Mouse (Mus musculus) CH12.LX (cell line): ENCODE measurements around the gene Ube2b. TPM values are rescaled to one million over a fixed set of nuclear protein-coding genes. Genes with fewer than 3 reads are reported as not detected.

Experiments used
- DNase-seq: peaks from one replicate; pipeline ENCODE4 v3.0.0-alpha.2; 2013; ENCODE audit errors: extremely low read depth
- H3K27ac ChIP-seq: 2 replicates; pipeline ENCODE4 v1.5.1; 2012; ENCODE audit warnings: low read depth, mild to moderate bottlenecking, control low read depth, moderate library complexity; ENCODE audit not compliant: insufficient read depth
- H3K27me3 ChIP-seq: replicated peaks from 2 replicates; pipeline ENCODE3; 2012; ENCODE audit warnings: inconsistent platforms
- H3K36me3 ChIP-seq, 2 experiments: replicated peaks in 1 of 2; 2 replicates each; pipeline versions ENCODE3 to v1.6.1; 2012; ENCODE audit warnings: inconsistent platforms in 1 of 2, low read length in 1 of 2, mild to moderate bottlenecking in 1 of 2, mixed read lengths in 1 of 2, moderate library complexity in 1 of 2; ENCODE audit not compliant: control insufficient read depth in 1 of 2, insufficient read depth in 1 of 2
- H3K4me1 ChIP-seq, 2 experiments: 2 replicates each; pipeline ENCODE4 v1.6.1; 2012; ENCODE audit warnings: inconsistent platforms in 1 of 2, moderate library complexity in 1 of 2; ENCODE audit not compliant: insufficient read depth in 2 of 2, control insufficient read depth in 1 of 2
- H3K4me2 ChIP-seq: 2 replicates; pipeline ENCODE4 v1.6.1; 2012; ENCODE audit warnings: low read depth, mild to moderate bottlenecking, control low read depth; ENCODE audit not compliant: poor library complexity, insufficient read depth, severe bottlenecking
- H3K4me3 ChIP-seq, 3 experiments: fragments of 150-350 bp in 1 of 3; sonication (generic) in 1 of 3; replicated peaks in 1 of 3; 2 replicates each; pipeline versions ENCODE3 to v1.5.1; 2011 to 2012; ENCODE audit warnings: low read depth in 2 of 3, low read length in 2 of 3, mild to moderate bottlenecking in 2 of 3, moderate library complexity in 2 of 3, control low read depth in 1 of 3, improper control_type of control experiment in 1 of 3, inconsistent platforms in 1 of 3, mixed read lengths in 1 of 3; ENCODE audit not compliant: poor library complexity in 1 of 3
- H3K79me2 ChIP-seq: replicated peaks from 2 replicates; pipeline ENCODE4 v1.6.1; 2012; ENCODE audit warnings: mild to moderate bottlenecking, moderate library complexity; ENCODE audit not compliant: control insufficient read depth, poor library complexity, insufficient read depth, severe bottlenecking; ENCODE audit errors: extremely low read depth
- H3K9ac ChIP-seq: 2 replicates; pipeline ENCODE4 v1.6.1; 2012; ENCODE audit warnings: low read depth, mild to moderate bottlenecking, control low read depth, moderate library complexity; ENCODE audit not compliant: insufficient read depth
- H3K9me3 ChIP-seq: replicated peaks from 2 replicates; pipeline ENCODE3; 2012; ENCODE audit warnings: low read length, inconsistent platforms, mixed read lengths
- BHLHE40 ChIP-seq: IDR thresholded peaks from 2 replicates; pipeline ENCODE4 v1.6.1; 2011; ENCODE audit warnings: mild to moderate bottlenecking, low read depth, low read length, improper control_type of control experiment
- CHD2 ChIP-seq: IDR thresholded peaks from 2 replicates; pipeline ENCODE4 v1.6.1; 2011; ENCODE audit warnings: low read length, improper control_type of control experiment
- CTCF ChIP-seq, 2 experiments: IDR thresholded peaks in 1 of 2; conservative IDR thresholded peaks in 1 of 2; 2 replicates each; pipeline ENCODE4 v1.5.1; 2011 to 2012; ENCODE audit warnings: low read depth in 2 of 2, low read length in 2 of 2, improper control_type of control experiment in 1 of 2, inconsistent platforms in 1 of 2, mild to moderate bottlenecking in 1 of 2, moderate library complexity in 1 of 2
- ELF1 ChIP-seq: IDR thresholded peaks from 2 replicates; pipeline ENCODE4 v1.6.1; 2014; ENCODE audit warnings: low read depth, mild to moderate bottlenecking, inconsistent platforms, low read length, improper control_type of control experiment
- ETS1 ChIP-seq: conservative IDR thresholded peaks from 2 replicates; pipeline ENCODE4 v1.6.1; 2012; ENCODE audit warnings: low read depth, mild to moderate bottlenecking, inconsistent platforms, low read length, improper control_type of control experiment, moderate library complexity
- HCFC1 ChIP-seq: IDR thresholded peaks from 2 replicates; pipeline ENCODE4 v1.6.1; 2012; ENCODE audit warnings: low read depth, mild to moderate bottlenecking, inconsistent platforms, low read length, improper control_type of control experiment
- JUN ChIP-seq: IDR thresholded peaks from 2 replicates; pipeline ENCODE4 v1.6.1; 2011; ENCODE audit warnings: low read depth, mild to moderate bottlenecking, low read length, improper control_type of control experiment, moderate library complexity; ENCODE audit not compliant: insufficient read depth
- JUND ChIP-seq: conservative IDR thresholded peaks from 2 replicates; pipeline ENCODE4 v1.6.1; 2011; ENCODE audit warnings: low read depth, low read length, improper control_type of control experiment
- KAT2A ChIP-seq: IDR thresholded peaks from 2 replicates; pipeline ENCODE4 v1.6.1; 2012; ENCODE audit warnings: low read length, improper control_type of control experiment, inconsistent platforms; ENCODE audit not compliant: insufficient replicate concordance
- MAFK ChIP-seq: IDR thresholded peaks from 2 replicates; pipeline ENCODE4 v1.6.1; 2011; ENCODE audit warnings: low read length, improper control_type of control experiment; ENCODE audit not compliant: insufficient replicate concordance
- MAZ ChIP-seq: IDR thresholded peaks from 2 replicates; pipeline ENCODE4 v1.6.1; 2012; ENCODE audit warnings: low read depth, mild to moderate bottlenecking, inconsistent platforms, low read length, improper control_type of control experiment, moderate library complexity
- MEF2A ChIP-seq: IDR thresholded peaks from 2 replicates; pipeline ENCODE4 v1.6.1; 2014; ENCODE audit warnings: low read depth, mild to moderate bottlenecking, inconsistent platforms, low read length, improper control_type of control experiment, borderline replicate concordance
- NELFE ChIP-seq: IDR thresholded peaks from 2 replicates; pipeline ENCODE4 v1.6.1; 2011; ENCODE audit warnings: low read depth, low read length, improper control_type of control experiment
- PAX5 ChIP-seq: IDR thresholded peaks from 2 replicates; pipeline ENCODE4 v1.6.1; 2012; ENCODE audit warnings: low read length, inconsistent platforms, mixed read lengths
- POLR2AphosphoS2 ChIP-seq: IDR thresholded peaks from 2 replicates; pipeline ENCODE4 v1.6.1; 2011; ENCODE audit warnings: low read depth, low read length, improper control_type of control experiment
- RAD21 ChIP-seq: IDR thresholded peaks from 2 replicates; pipeline ENCODE4 v1.6.1; 2011; ENCODE audit warnings: low read depth, mild to moderate bottlenecking, low read length, improper control_type of control experiment, moderate library complexity
- SMC3 ChIP-seq: IDR thresholded peaks from 2 replicates; pipeline ENCODE4 v1.6.1; 2011; ENCODE audit warnings: low read depth, low read length, improper control_type of control experiment
- TBP ChIP-seq: conservative IDR thresholded peaks from 2 replicates; pipeline ENCODE4 v1.6.1; 2011; ENCODE audit warnings: low read depth, low read length, improper control_type of control experiment
- UBTF ChIP-seq: IDR thresholded peaks from 2 replicates; pipeline ENCODE4 v1.6.1; 2012; ENCODE audit warnings: low read depth, mild to moderate bottlenecking, inconsistent platforms, low read length, improper control_type of control experiment, moderate library complexity
- USF1 ChIP-seq: IDR thresholded peaks from 2 replicates; pipeline ENCODE4 v1.6.1; 2014; ENCODE audit warnings: low read depth, mild to moderate bottlenecking, inconsistent platforms, low read length, improper control_type of control experiment
- ZC3H11A ChIP-seq: IDR thresholded peaks from 2 replicates; pipeline ENCODE4 v1.6.1; 2012; ENCODE audit warnings: low read depth, mild to moderate bottlenecking, inconsistent platforms, low read length, improper control_type of control experiment
- ZKSCAN1 ChIP-seq: IDR thresholded peaks from 2 replicates; pipeline ENCODE4 v1.6.1; 2012; ENCODE audit warnings: low read depth, inconsistent platforms, low read length, improper control_type of control experiment, borderline replicate concordance
- dilution Hi-C: fragments of 300-500 bp; cut with MboI; formaldehyde crosslinking; loops from 2 replicates; pipeline ENCODE4 v1.14.3; 2020; ENCODE audit warnings: low sequenced_read_pairs; ENCODE audit not compliant: extremely low pct_unique_long_range_greater_than_20kb, extremely low pct_ligation_motif_present
- in situ Hi-C: fragments of 300-500 bp; cut with MboI; formaldehyde crosslinking; loops from 3 replicates; pipeline ENCODE4 v1.14.3; 2019; ENCODE audit warnings: low sequenced_read_pairs, low pct_ligation_motif_present, low pct_unique_long_range_greater_than_20kb, mixed read lengths
- polyA plus RNA-seq: library from polyadenylated mRNA; unstranded; fragments of >175 nt; gene quantifications from 2 replicates; pipeline ENCODE4 v1.2.1, GENCODE M21; 2012; ENCODE audit warnings: low read depth; ENCODE audit not compliant: insufficient read length
- total RNA-seq, 2 experiments: library from RNA; depleted of rRNA; stranded (reverse); fragments of 300-350 nt in 1 of 2; fragments of >200 nt in 1 of 2; gene quantifications; 2 replicates each; pipeline ENCODE4 v1.2.3; 2012 to 2014

Gene Ube2b
- total and polyA plus RNA-seq, 3 experiments, result 76.7 to 278 (median 230) TPM

DNA sequence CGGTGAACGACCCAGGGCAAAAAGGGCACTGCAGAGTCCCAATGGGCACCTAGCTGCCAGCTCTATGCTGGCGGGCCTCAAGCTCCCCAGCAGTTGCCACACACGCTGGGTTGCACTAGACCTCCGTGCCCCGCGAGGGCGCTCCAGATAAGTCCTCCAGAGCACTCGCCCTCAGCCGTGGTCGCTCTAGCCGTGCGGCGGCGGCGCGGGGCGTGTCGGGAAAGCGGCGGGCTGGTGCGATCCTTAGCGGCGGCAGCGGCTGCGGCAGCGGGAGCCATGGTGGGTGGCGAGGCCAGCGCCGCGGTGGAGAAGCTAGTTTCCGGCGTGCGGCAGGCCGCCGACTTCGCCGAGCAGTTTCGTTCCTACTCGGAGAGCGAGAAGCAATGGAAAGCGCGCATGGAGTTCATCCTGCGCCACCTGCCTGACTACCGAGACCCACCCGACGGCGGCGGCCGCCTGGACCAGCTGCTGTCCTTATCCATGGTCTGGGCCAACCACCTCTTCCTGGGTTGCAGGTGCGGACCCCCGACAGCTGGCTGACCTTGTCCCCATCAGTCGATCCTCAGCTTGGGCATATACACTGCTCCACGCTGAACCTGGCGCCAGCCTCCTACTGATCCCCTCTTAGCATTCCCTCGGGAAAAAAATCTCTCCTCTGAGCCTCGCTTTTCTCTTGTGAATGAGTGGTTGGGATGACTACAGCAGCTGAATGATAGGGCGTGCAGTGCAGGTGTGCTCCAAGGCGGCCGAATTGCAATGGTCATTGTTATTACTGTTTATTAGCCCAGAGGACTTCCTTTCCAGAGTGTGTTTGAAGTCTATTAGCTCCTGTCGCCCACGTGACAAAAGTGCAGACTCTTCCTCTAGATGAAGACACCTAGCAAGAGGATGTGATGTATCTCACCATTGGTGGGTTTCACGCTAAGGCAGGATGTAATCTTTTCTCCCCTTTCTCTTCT is 32.8 kb downstream of the Ube2b start, which contains the start of gene Cdkn2aipnl (continued):
- TF ChIP-seq JUND (no peak), TBP (0 out of 2 replicates have a peak, but pooled peaks have one; percentile 39), HCFC1 (peak; percentile 92), CHD2 (peak; percentile 63), CTCF (conservative IDR thresholded peaks at IDR 0.05 in 1 of 2, IDR thresholded peaks at IDR 0.05 in 1 of 2; ENCODE audit: low read depth in 2 of 2, low read length in 2 of 2) (peak; percentile 22 to 99; a peak in 3 of 4 replicates), MEF2A (peak; percentile 94), PAX5 (no peak), MAFK (peak; percentile 44; the same call in 1 of the 2 replicates), SMC3 (peak; percentile 99), ETS1 (peak; percentile 74), NELFE (peak; percentile 90), JUN (no peak; the same call in 1 of the 2 replicates), BHLHE40 (peak; percentile 78), UBTF (peak; percentile 95; the same call in 1 of the 2 replicates), KAT2A (peak; percentile 92; the same call in 1 of the 2 replicates)

DNA sequence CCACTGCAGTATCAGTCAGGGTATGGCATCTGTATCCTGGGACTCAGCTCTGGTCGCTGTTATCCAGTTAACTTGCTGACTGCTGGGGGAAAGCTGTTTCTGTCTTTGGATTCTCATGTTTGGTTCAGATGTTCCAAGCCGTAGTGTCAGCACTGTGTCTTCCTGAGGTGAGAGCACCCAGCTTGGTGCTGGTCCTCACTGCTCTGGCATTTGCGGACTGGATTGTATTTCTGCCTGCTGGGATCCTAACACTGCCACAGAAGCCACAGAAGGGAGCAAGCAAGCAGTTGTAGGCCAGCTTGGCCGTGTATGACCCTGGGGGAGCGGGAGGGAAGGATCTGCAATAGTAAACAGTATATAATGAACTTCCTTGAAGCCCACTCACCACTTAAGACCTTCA is 33.9 kb downstream of the Ube2b start:
- Histone ChIP-seq H3K79me2 (peaks cover 25% of the 10 kb centered on the region), H3K9me3 (peaks cover 1% of the 10 kb centered on the region), H3K4me2 (no peak overlapping the region), H3K4me3 (no peak overlapping the region), H3K9ac (no peak overlapping the region), H3K4me1 (peaks cover 5 to 35% of the 10 kb centered on the region in 2 experiments; a peak in 3 of 4 replicates), H3K27ac (no peak overlapping the region), H3K36me3 (peaks cover 20 to 26% of the 10 kb centered on the region in 2 experiments), H3K27me3 (no peaks in the 10 kb centered on the region)
- TF ChIP-seq RAD21 (no peak), ELF1 (no peak), USF1 (no peak), MAZ (no peak), ZKSCAN1 (no peak), ZC3H11A (no peak), POLR2AphosphoS2 (no peak)
- dilution Hi-C loops (no loop called here), in situ Hi-C loops (loop anchor here (10.0 kb wide), 1 partner anchor 142 kb away; no protein-coding TSS in a partner anchor)
- DNase-seq, result no peak
